Mouse (Mus musculus): ENCODE data around the gene Arcn1.

Arcn1 gene

DNA sequence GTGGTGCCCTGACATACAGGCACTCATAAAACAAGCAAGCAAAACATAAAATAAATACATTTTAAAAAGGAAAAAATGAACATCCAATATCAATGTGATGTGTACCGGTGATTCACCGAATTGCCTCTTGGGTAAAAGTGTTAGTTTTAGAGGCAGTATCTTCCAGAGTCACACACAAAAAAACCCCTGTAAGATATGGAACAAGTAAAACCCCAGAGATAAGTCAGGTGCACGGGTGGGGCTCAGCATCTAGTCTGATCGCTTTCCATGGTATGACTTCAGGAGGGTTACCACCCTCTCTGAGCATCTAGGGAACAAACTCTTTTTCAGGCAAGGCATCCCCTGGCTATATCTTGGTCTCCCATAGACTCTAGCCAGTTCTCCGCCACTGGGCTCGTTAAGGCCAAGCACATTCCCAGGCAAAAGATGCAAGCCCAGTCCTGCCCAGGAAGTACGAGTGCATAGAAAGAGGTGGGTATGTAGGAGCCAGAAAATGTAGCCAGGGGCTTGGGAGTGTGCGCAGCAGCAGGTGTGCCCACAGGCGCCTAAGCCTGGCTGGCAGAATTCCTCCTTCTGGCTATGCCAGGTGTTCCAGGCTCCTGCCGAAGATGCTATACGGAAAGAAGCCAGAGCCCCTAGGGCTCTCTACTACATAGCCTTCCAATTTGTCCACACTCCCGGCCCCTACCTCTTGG is 48.6 kb downstream of the Arcn1 start:
- no peak for DNase-seq

DNA sequence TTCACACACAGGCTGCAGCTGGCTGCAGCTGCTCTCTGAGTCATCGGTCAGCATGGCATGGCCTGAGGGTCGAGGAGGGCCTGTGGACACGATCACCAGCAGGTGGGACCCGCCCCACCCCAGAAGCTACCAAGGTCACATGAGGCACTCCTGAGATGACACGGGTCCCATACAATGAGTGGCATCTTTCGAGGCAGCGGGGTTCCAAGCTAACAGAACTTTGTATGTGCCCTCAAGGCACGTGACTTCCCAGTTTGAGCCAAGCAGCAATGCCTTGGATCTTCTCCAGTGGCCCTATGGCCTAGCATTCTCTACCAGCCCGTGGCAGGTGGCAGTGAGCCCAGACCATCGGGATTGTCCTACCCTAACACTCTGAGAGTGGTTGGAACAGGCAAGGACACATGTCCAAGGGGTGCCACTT is 49.8 kb downstream of the Arcn1 start:
- no peak for DNase-seq

DNA sequence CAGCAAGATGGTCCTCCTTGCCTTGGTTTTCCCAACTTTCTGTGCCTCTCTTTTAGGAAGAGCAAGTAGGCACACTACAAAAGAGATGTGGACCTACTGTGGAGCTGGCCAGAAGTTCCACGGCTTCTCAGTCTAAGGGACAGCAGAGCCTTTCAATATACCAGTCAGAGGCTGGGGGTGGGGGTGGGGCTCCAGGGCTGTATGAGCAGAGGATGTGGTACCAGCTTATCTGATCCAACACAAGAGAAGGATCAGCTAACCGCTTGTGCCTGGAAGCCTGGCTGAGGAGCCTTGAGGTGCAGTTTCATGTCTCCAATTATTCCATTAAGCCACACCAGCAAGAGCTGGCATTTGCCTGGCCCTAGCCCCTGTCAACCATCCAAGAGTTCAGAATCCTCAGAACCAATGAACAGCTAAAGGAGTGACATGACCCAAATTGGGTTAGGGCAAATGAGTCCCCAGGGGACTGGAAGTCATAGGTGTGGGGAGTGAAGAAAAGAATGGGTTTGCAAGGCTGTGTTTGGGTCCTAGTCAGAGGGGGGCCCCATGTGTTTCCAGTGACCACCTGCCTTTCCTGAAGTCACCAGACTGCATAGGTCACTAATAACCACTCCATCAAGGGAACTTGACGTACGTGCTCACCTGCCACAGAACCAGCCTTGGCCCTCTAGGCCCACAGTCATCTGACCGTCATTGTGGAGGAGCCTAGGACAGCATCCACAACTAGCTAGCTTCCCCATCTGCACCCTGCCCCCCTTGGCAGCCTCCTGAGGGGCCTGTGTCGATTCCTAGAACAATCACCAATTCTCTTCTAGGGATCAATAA is 50.4 kb downstream of the Arcn1 start:
- DNase-seq, result no peak

DNA sequence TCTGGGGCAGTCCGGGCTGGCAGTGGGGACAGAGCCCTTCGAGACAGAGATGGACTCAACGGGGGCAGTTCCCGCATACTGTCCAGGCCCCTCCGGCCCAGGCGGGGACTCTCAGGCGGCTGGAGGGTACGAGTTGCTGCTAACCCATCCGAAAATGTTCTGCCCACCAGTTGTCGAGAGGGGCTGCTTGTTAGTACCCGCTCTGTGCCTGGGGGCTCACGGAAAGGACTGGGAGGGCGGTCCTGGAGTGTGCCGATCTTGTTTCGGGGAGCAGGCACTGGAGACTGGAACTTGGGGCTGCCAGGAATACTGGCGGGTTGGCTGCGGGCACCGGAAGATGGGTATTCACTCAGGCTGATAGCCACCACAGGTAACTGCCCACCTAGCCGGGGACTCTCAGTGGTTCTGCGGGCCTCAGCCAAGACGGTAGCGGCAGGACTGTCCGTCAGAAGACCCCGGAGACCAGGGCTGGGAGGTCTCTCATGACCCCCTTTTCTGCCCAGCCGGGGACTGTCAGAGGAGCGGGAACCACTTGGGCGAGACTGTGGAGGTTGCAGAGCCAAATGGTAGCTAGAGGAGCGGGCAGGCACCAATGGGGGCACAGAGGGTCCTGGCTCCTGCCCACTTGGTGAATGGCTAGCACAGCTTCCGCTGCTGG is 51.8 kb downstream of the Arcn1 start:
- DNase-seq, result no peak

DNA sequence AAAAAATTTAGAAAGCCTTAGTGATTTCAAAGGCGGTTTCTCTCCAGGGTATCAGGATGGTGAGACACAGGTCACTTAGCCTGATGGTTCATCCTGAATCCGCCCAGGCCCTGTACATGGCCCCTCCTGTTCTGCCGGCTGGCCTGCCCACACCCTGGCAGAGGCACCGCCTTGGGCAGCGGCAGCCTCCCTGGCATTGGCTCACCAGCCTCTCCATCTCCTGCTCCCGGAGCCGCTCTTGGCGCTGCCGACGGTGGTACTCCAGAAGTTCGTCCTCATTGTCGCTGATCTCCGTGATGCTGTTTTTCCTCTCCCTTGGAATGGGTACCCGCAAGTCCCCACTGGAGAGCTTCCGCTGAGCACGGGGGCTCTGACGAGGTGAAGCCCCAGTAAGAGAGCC is 52.5 kb downstream of the Arcn1 start:
- DNase-seq, result no peak

DNA sequence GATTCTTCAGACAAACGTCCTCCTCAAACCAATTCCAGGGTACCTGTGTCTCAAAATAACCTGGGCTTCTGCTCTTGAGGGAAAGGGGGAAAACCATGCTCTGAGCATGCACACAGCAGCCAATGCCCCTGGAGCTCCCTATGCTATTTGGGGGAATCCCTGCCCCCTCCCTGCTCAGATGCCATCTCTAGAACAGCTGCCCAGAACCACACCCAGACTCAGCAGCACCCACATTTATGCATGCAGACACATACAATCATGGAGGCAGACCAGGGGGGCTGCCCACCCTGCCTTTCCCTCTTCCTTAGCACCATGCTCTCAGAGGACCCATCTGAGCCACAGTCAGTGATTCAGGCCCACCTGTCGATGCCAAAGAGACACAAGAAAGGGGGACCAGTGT is 54.1 kb downstream of the Arcn1 start:
- DNase-seq, result no peak

DNA sequence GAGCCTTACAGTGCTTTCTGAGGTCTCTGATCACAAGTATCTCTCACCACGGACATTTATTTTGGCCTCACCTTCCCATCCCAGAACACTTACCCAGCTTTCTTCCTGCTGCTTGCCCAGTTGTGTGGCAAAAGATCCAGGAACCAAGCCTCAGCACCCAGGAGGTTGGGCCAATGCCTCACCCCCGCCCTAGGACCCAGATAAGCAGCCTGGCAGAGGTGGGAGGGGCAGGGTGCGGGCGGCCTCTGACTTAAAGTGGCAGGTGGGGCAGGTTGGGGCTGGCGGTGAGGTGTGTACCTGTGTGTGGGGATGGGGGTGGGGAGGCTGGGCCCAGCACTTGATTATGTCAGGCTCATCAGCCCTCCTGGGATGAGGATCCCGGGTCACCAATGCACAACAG is 54.6 kb downstream of the Arcn1 start:
- no peak for DNase-seq

DNA sequence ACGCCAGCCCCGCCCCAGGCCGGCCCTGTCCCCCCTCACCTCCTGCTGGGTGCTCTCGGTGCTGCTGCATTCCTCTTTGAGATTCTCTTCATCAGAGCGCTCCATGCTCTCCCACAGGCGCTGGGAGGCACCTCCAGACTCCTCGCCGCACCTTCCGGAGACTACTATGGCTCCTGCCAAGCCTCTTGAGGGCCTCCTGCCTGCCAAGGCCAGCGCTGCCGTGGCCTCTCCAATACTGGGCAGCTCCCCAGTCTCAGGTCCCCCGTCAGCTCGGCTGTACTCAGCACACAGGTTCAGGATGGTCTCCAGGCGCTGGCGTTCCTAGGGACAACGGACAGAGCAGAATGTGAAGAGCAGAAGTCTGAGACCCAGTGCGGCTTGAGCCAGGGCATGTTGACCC is 56.0 kb downstream of the Arcn1 start:
- DNase-seq, result no peak

DNA sequence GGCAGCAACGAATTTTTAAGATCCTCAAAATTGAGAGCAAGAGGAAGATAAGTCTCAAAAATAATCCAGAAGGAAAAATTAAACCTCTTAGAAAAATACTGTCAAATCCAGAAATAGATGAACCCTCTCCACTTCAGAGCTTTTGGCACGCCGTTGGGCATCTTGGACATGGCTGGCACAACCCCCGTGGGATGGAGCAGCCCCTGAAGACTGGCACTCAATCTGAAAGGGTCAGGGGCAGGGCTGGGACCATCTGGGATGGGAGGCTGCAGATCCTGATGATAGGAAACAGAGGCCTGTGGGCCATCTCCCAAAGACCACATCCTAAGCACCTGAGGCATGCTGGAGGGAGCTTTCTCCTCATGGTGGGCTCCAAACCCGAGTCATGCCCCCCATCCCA is 57.4 kb downstream of the Arcn1 start:
- no peak for DNase-seq

DNA sequence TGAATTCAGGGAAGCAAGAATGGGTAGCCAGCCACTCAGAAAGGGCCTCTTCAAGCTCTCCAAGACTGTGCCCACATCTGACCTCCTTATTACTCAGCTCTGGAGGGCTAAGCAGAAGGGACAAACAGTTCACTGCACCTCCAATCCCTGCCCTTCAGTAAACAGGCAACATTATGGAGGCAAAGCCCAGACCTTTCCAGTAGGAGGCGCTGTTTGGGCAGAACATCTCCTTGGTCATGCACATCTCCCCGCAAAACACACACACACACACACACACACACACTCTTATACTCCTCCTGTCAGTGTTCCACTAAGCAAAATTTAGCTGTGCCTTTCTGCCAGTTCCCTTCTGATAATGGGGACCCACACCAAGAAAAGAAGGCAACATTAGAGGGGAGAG is 58.0 kb downstream of the Arcn1 start:
- peak; percentile 46 for DNase-seq

DNA sequence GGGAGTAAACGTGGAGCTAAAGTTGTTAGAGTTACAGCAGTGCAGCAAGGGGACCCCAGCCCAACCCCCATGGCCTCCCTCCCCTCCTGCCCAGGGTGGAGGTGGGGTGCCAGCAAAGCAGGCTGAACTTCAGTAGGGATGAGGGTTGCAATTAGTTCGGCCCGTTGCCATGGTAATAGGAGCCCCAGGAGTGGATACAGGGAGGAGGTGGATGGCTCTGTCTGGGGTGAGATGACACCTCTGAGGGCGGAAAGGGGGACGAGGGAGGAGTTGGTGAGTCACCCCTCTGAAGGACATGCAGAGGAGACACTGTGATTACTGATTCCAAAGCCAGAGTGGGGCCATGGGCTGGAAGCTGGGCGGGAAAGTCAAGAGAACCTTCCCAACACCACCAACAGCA is 58.7 kb downstream of the Arcn1 start:
- peak; percentile 49 for DNase-seq

DNA sequence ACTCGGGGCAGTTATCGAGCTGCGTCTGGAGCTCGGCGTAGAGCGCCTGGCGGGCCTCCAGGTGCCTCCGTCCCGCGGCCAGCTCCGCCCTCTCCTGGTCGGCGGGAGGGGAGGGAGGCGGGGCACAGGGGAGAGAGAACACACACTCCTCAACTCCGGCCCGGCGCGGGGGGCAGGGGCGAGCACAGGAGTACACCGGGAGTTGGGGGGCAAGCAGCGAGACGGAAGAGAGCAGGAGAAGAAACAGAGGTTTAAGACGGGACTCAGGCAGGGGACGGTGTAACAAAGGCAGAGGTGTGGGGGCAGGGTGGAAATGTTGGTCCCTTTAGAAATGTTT is 59.2 kb downstream of the Arcn1 start:
- DNase-seq, result peak; percentile 82

DNA sequence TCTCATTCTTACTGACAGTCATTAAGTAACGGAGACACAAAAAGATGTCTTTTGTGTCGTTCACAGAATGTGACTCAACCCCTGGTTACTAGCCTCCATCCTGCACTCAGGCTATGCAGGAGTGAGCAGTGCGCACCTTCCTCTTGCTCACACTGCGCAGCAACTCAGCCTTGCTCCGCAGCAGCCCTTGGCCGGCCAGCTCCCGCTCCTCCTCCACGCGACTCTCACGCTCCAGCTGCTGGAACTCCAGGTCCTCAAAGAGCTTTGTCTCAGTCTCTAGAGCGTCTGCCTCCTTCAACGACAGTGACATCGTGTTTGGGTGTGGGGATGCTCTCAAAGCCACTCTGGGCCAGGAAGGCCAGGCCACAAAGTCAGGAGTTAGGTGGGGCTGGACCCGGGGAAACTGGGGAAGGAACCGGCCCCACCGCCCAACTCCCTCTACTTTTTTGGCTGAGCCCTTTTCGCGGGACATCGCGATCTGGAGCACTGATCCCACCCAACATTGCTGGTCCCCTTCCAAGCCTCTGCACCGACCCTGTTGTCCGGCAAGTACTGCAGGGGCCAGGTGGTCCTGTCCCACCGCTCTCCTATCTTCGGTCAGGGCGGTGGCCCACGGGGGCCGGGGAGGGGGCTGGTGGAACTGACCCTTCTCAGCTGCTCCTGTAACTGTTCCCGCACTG is 59.8 kb downstream of the Arcn1 start:
- DNase-seq, result peak; percentile 24

DNA sequence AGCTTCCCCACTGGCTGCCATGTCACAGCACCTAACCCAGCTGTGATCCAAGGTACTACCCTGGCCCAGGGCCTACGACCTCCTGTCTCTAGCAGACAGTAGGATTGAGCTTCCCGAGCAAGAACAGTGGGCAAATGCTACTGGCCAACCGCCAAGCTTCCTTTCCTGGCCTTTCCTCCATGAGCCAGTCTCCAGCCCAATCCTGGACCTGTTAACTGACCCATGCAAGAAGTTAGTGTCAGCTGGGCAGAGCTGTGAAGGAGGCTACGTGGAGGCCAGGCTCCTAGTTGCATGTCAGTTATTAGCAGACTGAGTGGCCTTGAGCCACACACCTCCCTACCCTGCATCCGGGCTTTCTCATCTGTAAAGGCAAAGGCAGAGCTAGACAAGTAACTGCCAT is 67.9 kb downstream of the Arcn1 start:
- DNase-seq, result no peak

DNA sequence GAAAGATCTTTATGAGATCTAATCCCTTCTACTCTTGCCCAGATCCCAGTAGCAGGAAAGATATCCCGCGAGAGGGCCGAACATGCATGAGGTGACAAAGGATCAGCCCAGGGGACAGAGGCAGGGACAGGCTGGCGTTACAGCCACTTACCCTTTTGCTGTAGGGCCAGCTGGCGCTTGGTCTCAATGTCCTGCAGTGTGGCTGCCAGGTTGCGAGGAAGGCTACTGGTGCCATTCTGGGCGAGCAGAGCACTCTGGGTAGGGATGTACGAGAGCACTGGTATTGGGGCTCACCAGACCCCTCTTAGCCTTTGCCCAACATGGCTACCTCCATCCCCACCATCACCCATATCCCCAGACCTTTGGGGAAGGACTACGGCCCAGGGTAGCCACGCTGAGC is 68.4 kb downstream of the Arcn1 start:
- DNase-seq, result no peak

DNA sequence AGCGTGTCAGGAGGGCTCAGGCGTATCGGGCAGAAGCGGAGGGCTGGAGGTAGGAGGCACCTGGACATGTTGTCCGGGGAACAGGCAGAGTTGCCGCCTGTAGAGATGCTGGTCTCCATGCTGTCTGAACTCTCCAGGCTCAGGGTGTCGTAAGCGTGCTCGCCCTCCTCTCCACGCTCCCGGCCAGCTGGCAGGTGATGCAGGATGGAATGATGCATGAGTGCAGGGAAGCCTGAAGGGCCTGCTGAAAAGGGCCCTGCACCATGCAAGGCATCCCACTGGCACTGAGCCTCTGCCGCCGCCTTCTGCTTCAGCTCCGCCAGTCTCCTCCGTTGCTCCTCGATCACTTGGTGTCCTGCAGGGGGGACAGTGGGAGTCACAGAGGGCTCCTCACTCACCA is 69.8 kb downstream of the Arcn1 start:
- no peak for DNase-seq

DNA sequence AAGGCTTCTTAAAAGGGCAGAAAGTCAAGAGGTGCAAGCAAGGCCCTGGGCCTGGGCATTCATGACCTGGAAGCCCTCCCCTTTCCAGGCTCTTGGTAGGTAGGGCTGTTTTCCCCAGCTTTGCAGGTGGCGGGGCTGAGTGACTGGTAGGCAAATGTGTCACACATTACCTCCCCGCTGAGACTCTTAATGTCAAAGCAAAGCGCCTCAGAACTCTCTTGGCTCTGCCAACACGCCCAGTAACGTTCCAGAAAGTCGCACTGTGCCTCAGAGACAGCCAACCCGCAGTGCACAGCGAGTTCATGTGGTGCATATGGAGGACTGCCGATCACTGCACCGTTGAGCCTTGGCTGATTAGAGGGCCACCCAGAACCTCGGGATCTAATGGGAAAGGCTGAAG is 74.6 kb downstream of the Arcn1 start:
- no peak for DNase-seq

DNA sequence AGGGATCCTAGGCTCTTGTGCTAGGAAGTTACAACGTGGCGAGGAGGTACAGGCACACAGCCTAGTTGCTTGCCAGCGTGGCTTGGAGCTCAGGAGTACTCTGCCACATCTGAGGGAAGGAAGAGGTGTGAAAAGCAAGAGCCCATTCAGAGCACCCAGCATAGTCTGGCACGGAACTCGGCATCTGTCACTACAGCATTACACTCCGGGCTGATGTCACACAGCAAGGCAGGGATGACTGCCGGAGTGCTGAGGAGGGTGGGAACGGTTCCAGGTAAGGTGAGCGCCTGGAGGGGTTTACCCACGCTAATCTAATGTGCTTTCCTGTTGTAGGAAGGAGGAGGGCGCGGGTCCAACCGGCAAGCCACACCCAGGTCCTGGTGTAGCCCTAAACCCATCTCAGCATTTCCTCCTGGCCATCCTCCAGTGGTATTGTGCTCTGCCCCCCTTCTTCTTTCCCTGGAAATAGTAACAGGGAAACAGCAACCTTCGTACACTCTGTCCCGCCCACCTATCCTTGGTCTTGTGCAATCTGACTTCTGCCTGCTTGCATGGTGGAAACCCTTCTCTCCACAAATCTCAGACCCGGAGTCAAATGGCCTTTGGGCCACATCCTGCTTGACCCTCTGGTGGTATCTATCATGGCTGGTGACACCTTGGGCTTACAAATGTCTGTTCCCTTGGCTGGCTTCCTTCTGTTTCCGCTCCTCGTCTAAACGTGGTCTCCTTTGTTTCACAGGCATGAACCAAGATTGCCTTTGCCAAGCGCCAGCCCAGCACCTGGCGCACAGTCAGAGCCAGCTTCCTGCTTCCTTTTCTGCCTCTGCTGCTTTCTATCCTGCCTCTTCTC is 75.7 kb downstream of the Arcn1 start:
- DNase-seq, result no peak
